Mouse (Mus musculus) kidney, adult 9 months (tissue): ENCODE measurements around the gene Myom3.
"Not testable (repeated sequence)": the region's sequence is repeated elsewhere in the genome, so short reads cannot be mapped to it uniquely, and the experiment has no call there.

Experiments
- DNase-seq: peaks from one replicate; pipeline ENCODE4 v3.0.0; 2022

Myom3 gene

GRCm38 (mm10) chr4:135759356-135759976 is at the start of gene Myom3:
Gene Myom3, plus strand, starts transcription at chr4:135759715.
- no peak for DNase-seq

GRCm38 (mm10) chr4:135710392-135710791 is 49.1 kb upstream of the Myom3 start:
- no peak for DNase-seq

GRCm38 (mm10) chr4:135714776-135715175 is 44.7 kb upstream of the Myom3 start:
- no peak for DNase-seq

GRCm38 (mm10) chr4:135716438-135716837 is 43.1 kb upstream of the Myom3 start:
- DNase-seq: not testable (repeated sequence)

- no peak for DNase-seq
Measured at GRCm38 (mm10) chr4:135722540-135723290, 36.8 kb upstream of the Myom3 start.

GRCm38 (mm10) chr4:135726416-135726815 is 33.1 kb upstream of the Myom3 start:
- DNase-seq: no peak

GRCm38 (mm10) chr4:135727817-135728216 is 31.7 kb upstream of the Myom3 start, which contains the start of gene Il22ra1:
Gene Il22ra1, plus strand, starts transcription at chr4:135728172.
- peak; percentile 95 for DNase-seq

GRCm38 (mm10) chr4:135730204-135730603 is 29.3 kb upstream of the Myom3 start:
- DNase-seq: no peak

GRCm38 (mm10) chr4:135730951-135731350 is 28.6 kb upstream of the Myom3 start:
- DNase-seq: no peak

GRCm38 (mm10) chr4:135733901-135734300 is 25.6 kb upstream of the Myom3 start:
- no peak for DNase-seq

- no peak for DNase-seq
Measured at GRCm38 (mm10) chr4:135736903-135737302, 22.6 kb upstream of the Myom3 start.

- DNase-seq: no peak
Measured at GRCm38 (mm10) chr4:135738237-135738636, 21.3 kb upstream of the Myom3 start.

GRCm38 (mm10) chr4:135739148-135739547 is 20.4 kb upstream of the Myom3 start:
- no peak for DNase-seq

- no peak for DNase-seq
Measured at GRCm38 (mm10) chr4:135739672-135740071, 19.8 kb upstream of the Myom3 start.

GRCm38 (mm10) chr4:135743520-135743919 is 16.0 kb upstream of the Myom3 start:
- no peak for DNase-seq

- no peak for DNase-seq
Measured at GRCm38 (mm10) chr4:135744726-135745448, 14.6 kb upstream of the Myom3 start.

GRCm38 (mm10) chr4:135745613-135746012 is 13.9 kb upstream of the Myom3 start:
- DNase-seq: no peak

- no peak for DNase-seq
Measured at GRCm38 (mm10) chr4:135750896-135751295, 8.6 kb upstream of the Myom3 start.

- DNase-seq: no peak
Measured at GRCm38 (mm10) chr4:135752106-135752778, 7.3 kb upstream of the Myom3 start.

GRCm38 (mm10) chr4:135752779-135753164 is 6.7 kb upstream of the Myom3 start:
- DNase-seq: no peak

- no peak for DNase-seq
Measured at GRCm38 (mm10) chr4:135758331-135758730, 1.2 kb upstream of the Myom3 start.

GRCm38 (mm10) chr4:135758825-135759224 is 690 bp upstream of the Myom3 start:
- no peak for DNase-seq

- peak; percentile 50 for DNase-seq
Measured at GRCm38 (mm10) chr4:135761048-135761447, 1.5 kb downstream of the Myom3 start.
